Mouse (Mus musculus) E14TG2a.4 (cell line): ENCODE data around the gene Gda.

ENCODE experiments used
- CTCF ChIP-seq: conservative IDR thresholded peaks from 2 replicates; pipeline ENCODE4 v1.5.1; 2014; ENCODE audit warnings: low read length
- NANOG ChIP-seq: IDR thresholded peaks from 2 replicates; pipeline ENCODE4 v1.6.1; 2014; ENCODE audit warnings: borderline replicate concordance, low read length, mixed read lengths
- POU5F1 ChIP-seq: IDR thresholded peaks from 2 replicates; pipeline ENCODE4 v1.6.1; 2014; ENCODE audit warnings: low read length, borderline replicate concordance

DNA sequence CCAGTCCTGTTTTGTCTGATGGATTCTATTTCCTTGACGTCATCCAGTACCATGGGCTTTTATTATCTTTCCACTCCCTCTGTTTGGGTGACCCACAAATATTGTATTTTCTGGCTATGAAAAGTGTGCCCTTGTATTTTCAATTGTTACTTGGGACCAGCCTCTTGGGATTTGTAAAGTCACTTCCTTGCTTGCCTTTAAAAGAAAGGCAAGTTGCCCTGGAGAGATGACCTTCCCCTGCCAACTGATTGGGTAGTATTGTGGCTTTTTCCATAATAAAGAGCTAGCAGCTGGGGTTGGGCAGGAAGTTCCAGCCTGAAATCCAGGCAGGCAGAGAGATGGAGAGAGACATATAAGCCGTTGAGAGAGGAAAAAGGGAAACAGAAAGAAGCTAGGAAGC is 91.5 kb downstream of the Gda start:
- no peak for TF ChIP-seq CTCF
- TF ChIP-seq NANOG = no peak
- TF ChIP-seq POU5F1 = no peak
